Mouse (Mus musculus) ES-E14 (cell line): ENCODE measurements around the gene Palmd. TPM values are rescaled to one million over a fixed set of nuclear protein-coding genes. Genes with fewer than 3 reads are reported as not detected.
A peak's percentile ranks its signal among the peaks of the same experiment; 100 is the strongest.

Source experiments
- DNase-seq: peaks from one replicate; pipeline ENCODE4 v3.0.0-alpha.2; 2013; ENCODE audit warnings: low read depth, low spot score
- H3K27ac ChIP-seq: 2 replicates; pipeline ENCODE4 v1.5.1; 2012; ENCODE audit warnings: low read depth, mild to moderate bottlenecking, low read length, moderate library complexity, mixed read lengths; ENCODE audit not compliant: poor library complexity, insufficient read depth, severe bottlenecking
- H3K36me3 ChIP-seq: 2 replicates; pipeline ENCODE4 v1.6.1; 2012; ENCODE audit warnings: mild to moderate bottlenecking, low read length, moderate library complexity, mixed read lengths; ENCODE audit not compliant: control insufficient read depth, poor library complexity, insufficient read depth, severe bottlenecking
- H3K4me1 ChIP-seq, 2 experiments: fragments of 150-350 bp in 1 of 2; sonication (generic) in 1 of 2; 2 replicates each; pipeline ENCODE4 v1.6.1; 2012; ENCODE audit warnings: low read length in 2 of 2, mild to moderate bottlenecking in 1 of 2, mixed read lengths in 1 of 2; ENCODE audit not compliant: control insufficient read depth in 2 of 2, insufficient read depth in 2 of 2, poor library complexity in 1 of 2
- H3K4me3 ChIP-seq, 2 experiments: fragments of 150-350 bp in 1 of 2; sonication (generic) in 1 of 2; 2 replicates each; pipeline ENCODE4 v1.5.1; 2012; ENCODE audit warnings: low read length in 2 of 2, low read depth in 1 of 2, mild to moderate bottlenecking in 1 of 2, mixed read lengths in 1 of 2; ENCODE audit not compliant: insufficient read depth in 1 of 2, poor library complexity in 1 of 2, severe bottlenecking in 1 of 2
- H3K9ac ChIP-seq: 2 replicates; pipeline ENCODE4 v1.6.1; 2012; ENCODE audit warnings: low read depth, mild to moderate bottlenecking, low read length, mixed read lengths; ENCODE audit not compliant: poor library complexity, insufficient read depth, severe bottlenecking
- H3K9me3 ChIP-seq: fragments of 150-350 bp; sonication (generic); 2 replicates; pipeline ENCODE4 v1.6.1; 2012; ENCODE audit warnings: low read depth, mild to moderate bottlenecking, low read length; ENCODE audit not compliant: control insufficient read depth, insufficient read depth
- CHD2 ChIP-seq: IDR thresholded peaks from 2 replicates; pipeline ENCODE4 v1.6.1; 2014; ENCODE audit warnings: mild to moderate bottlenecking, low read depth, low read length, inconsistent platforms
- HCFC1 ChIP-seq: IDR thresholded peaks from 2 replicates; pipeline ENCODE4 v1.6.1; 2012; ENCODE audit warnings: low read length, inconsistent platforms, borderline replicate concordance; ENCODE audit not compliant: insufficient read depth
- MAFK ChIP-seq: IDR thresholded peaks from 2 replicates; pipeline ENCODE4 v1.6.1; 2014; ENCODE audit warnings: mild to moderate bottlenecking, low read depth, low read length, inconsistent platforms; ENCODE audit not compliant: insufficient read depth
- ZC3H11A ChIP-seq: IDR thresholded peaks from 2 replicates; pipeline ENCODE4 v1.6.1; 2012; ENCODE audit warnings: low read depth, mild to moderate bottlenecking, inconsistent platforms, low read length, borderline replicate concordance
- ZNF384 ChIP-seq: IDR thresholded peaks from 2 replicates; pipeline ENCODE4 v1.6.1; 2012; ENCODE audit warnings: low read depth, low read length, inconsistent platforms
- in situ Hi-C, 2 experiments: fragments of 600-800 bp; cut with MboI; formaldehyde crosslinking; loops; one replicate each; pipeline ENCODE4 v1.15.1; 2025; ENCODE audit warnings: low sequenced_read_pairs in 2 of 2, inconsistent platforms in 1 of 2; ENCODE audit not compliant: unreplicated experiment in 2 of 2
- total RNA-seq: library from RNA; depleted of rRNA; stranded (reverse); fragments of 300-350 nt; gene quantifications from 2 replicates; pipeline ENCODE4 v1.2.3, GENCODE M21; 2012

Gene Palmd
- total RNA-seq, 1 experiment, result 0.09 TPM

GRCm38 (mm10) chr3:116969003-116969402 is 216 bp upstream of the Palmd start:
- DNase-seq, result no peak
- no peaks in the 10 kb centered on the region for H3K36me3 ChIP-seq
- no peak overlapping the region for H3K9ac ChIP-seq
- H3K27ac ChIP-seq, result no peak overlapping the region
- peak overlapping the region; percentile 36 to 60; a peak in 1 of 4 replicates for H3K4me3 ChIP-seq
- H3K4me1 ChIP-seq, result no peaks in the 10 kb centered on the region
- H3K9me3 ChIP-seq, result no peaks in the 10 kb centered on the region
- in situ Hi-C loops, result no loop called here
- TF ChIP-seq MAFK (no peak), HCFC1 (no peak), ZNF384 (peak; percentile 78)

- peak within 1 kb of the TSS; percentile 36 to 60; a peak in 3 of 4 replicates for H3K4me3 ChIP-seq
- no peak for TF ChIP-seq CHD2
- no peak for TF ChIP-seq ZC3H11A
- no peak for TF ChIP-seq MAFK
- TF ChIP-seq ZNF384, result no peak
- no peak for TF ChIP-seq HCFC1
- in situ Hi-C loops, result no loop called here
- H3K36me3 ChIP-seq, result no peaks in the 10 kb centered on the region
- H3K9ac ChIP-seq, result no peak within 1 kb of the TSS
- H3K4me1 ChIP-seq, result no peaks in the 10 kb centered on the region
- H3K27ac ChIP-seq, result no peak within 1 kb of the TSS
- DNase-seq, result no peak
- no peaks in the 10 kb centered on the region for H3K9me3 ChIP-seq
Measured at GRCm38 (mm10) chr3:116967967-116968366, 820 bp downstream of the Palmd start, which contains the start of gene 4930455H04Rik. Gene 4930455H04Rik, plus strand, starts transcription at chr3:116968267.

GRCm38 (mm10) chr3:116967436-116967835 is 1.4 kb downstream of the Palmd start:
- Histone ChIP-seq H3K36me3 (no peaks in the 10 kb centered on the region), H3K9ac (no peak overlapping the region), H3K9me3 (no peaks in the 10 kb centered on the region), H3K4me1 (no peaks in the 10 kb centered on the region), H3K27ac (no peak overlapping the region), H3K4me3 (no peak overlapping the region)
- no peak for TF ChIP-seq HCFC1
- no peak for TF ChIP-seq ZC3H11A
- no peak for TF ChIP-seq ZNF384
- no peak for TF ChIP-seq CHD2
- TF ChIP-seq MAFK, result no peak
- no peak for DNase-seq
- in situ Hi-C loops, result no loop called here

GRCm38 (mm10) chr3:116966800-116967199 is 2.0 kb downstream of the Palmd start:
- no peak overlapping the region for H3K9ac ChIP-seq
- no peak overlapping the region for H3K27ac ChIP-seq
- TF ChIP-seq ZC3H11A, result no peak
- TF ChIP-seq HCFC1, result no peak
- TF ChIP-seq ZNF384, result no peak
- no peak for TF ChIP-seq MAFK
- TF ChIP-seq CHD2, result no peak
- in situ Hi-C loops, result no loop called here
- no peaks in the 10 kb centered on the region for H3K4me1 ChIP-seq
- DNase-seq, result no peak
- H3K9me3 ChIP-seq, result no peaks in the 10 kb centered on the region
- H3K36me3 ChIP-seq, result no peaks in the 10 kb centered on the region
- no peak overlapping the region for H3K4me3 ChIP-seq

- Histone ChIP-seq H3K9ac (no peak overlapping the region), H3K27ac (no peak overlapping the region), H3K4me3 (no peak overlapping the region), H3K9me3 (no peaks in the 10 kb centered on the region), H3K36me3 (no peaks in the 10 kb centered on the region), H3K4me1 (no peaks in the 10 kb centered on the region)
- DNase-seq, result no peak
- no peak for TF ChIP-seq MAFK
- TF ChIP-seq ZC3H11A, result no peak
- TF ChIP-seq ZNF384, result no peak
- TF ChIP-seq CHD2, result no peak
- TF ChIP-seq HCFC1, result no peak
- in situ Hi-C loops, result no loop called here
Measured at GRCm38 (mm10) chr3:116966225-116966624, 2.6 kb downstream of the Palmd start.
